Mouse (Mus musculus): ENCODE measurements around the gene Olfr610. TPM values are rescaled to one million over a fixed set of nuclear protein-coding genes. Genes with fewer than 3 reads are reported as not detected.

The Olfr610 gene
- polyA plus RNA-seq (2012; rRNA removed; ENCODE audit: low replicate concordance): not detected in 2 replicates

GRCm38 (mm10) chr7:103512022-103512421 lies at the start of gene Olfr610:
Gene Olfr610 (minus strand): TSS chr7:103512122.

DNA sequence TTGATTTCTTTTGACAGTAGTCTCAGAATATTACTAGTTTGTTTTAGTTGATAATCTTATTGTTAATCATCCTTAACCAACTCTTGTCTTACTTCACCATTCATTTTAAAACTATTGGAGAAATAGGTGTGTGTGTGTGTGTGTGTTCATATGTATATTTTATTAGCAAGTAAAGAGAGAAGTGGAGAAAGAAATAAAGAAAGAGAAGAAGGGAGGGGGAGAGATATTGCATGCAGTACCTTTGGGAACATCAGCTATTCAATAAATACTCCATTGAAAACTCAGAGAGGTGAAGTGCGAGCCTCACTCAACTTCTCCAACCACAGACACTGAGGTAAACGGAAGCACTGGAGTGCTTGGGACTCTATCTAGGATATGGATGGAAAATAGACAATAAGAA lies 43.9 kb upstream of the Olfr610 start, which contains the start of gene Olfr615:
Olfr615 (plus strand) TSS at position 301 of the 400 bp plus-strand sequence.

DNA sequence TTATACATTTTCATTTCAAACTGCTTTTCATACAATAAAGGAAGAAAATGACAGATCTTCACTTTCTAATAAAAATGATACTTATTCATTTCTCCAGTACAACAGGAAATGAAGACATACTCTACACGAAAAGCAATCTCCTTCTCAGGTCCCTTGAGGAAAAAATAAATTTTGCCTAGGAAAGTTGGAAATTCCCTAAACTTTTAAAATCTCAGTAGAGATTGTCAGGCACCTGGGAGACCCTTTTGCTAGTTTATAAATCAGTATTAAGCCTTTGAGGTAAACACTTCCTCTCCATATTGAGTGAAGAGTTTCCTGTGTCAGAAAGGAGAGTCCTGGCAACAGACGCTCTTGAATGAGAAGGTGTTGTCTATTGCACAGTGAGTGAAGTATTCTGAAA lies 35.9 kb upstream of the Olfr610 start, which contains the start of gene Olfr613:
Olfr613 (plus strand) TSS at position 301 of the 400 bp plus-strand sequence.

DNA sequence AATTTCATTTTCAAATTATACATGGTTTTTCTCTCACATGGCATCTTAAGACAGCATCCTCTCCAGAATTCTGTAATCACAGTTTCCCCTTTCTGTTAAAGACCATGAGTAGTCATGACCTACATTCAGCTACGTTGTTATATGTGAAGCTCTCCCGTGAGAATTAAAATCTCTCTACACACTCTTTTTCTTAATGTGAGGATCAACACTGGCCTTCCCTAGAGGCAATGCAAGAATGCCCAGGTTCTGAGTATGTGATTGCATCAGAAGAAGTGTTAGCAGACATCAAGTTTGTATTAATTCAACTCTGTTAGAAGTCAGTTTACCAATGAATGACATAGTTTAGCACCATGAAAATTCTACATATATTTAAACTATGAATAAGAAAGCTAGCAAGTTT lies 30.7 kb upstream of the Olfr610 start, which contains the start of gene Olfr612:
Olfr612 (minus strand) TSS at position 101 of the 400 bp plus-strand sequence.

DNA sequence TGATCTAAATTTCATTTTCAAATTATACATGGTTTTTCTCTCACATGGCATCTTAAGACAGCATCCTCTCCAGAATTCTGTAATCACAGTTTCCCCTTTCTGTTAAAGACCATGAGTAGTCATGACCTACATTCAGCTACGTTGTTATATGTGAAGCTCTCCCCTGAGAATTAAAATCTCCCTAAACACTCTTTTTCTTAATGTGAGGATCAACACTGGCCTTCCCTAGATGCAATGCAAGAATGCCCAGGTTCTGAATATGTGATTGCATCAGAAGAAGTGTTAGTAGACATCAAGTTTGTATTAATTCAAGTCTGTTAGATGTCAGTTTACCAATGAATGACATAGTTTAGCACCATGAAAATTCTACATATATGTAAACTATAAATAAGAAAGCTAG lies 8.8 kb upstream of the Olfr610 start, which contains the start of gene Olfr611:
Olfr611 (minus strand) TSS at position 101 of the 400 bp plus-strand sequence.

DNA sequence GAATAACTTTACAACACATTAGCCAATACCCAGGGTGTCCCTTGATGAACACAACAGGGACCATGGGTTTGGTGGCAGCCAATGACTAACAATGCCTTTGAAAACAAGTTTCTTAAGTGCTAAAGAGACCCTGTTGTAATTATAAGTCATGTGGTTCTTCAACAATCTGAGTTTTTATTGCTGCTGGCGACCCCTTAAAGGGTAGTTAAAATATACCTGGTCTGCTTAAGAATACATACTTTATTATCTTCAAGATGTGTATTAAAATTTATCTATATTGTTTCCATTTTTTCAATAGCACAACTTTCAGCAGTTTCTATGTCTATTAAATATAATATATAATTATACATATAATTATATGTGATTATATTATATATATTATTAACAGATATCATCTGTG lies 14.0 kb downstream of the Olfr610 start, which contains the start of gene Olfr609:
Olfr609 (minus strand) TSS at position 101 of the 400 bp plus-strand sequence.

DNA sequence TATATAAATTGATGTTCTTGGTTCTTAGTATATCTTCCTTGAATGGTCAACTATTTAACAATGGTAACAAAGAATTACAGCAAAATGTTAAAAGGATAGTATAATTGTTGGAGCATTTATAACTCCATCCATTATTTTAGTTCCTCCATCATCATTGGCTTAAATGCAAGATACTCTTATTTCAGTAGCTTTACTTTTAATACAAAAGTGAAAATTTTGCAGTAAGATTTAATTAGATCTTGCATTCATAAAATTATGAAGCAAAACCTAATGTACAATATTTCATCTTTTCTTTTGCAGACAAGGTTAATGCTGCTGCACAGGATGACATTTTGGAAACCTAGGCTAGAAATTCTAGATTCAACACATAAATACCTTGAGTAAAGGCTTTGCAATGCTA lies 42.3 kb downstream of the Olfr610 start, which contains the start of gene Olfr608:
Olfr608 (plus strand) TSS at position 301 of the 400 bp plus-strand sequence.

Other genes with a start within 250 kb of the Olfr610 start
- not detected in 2 replicates for gene Olfr596, start 206.5 kb downstream of the Olfr610 start, polyA plus RNA-seq (2012; rRNA removed; ENCODE audit: low replicate concordance)
- not detected in 2 replicates for gene Olfr597, start 195.8 kb downstream of the Olfr610 start, polyA plus RNA-seq (2012; rRNA removed; ENCODE audit: low replicate concordance)
- gene Olfr598, start 188.6 kb downstream of the Olfr610 start, polyA plus RNA-seq (2012; rRNA removed; ENCODE audit: low replicate concordance): not detected in 2 replicates
- gene Olfr599, start 176.2 kb downstream of the Olfr610 start, polyA plus RNA-seq (2012; rRNA removed; ENCODE audit: low replicate concordance): not detected in 2 replicates
- not detected in 2 replicates for gene Olfr600, start 162.5 kb downstream of the Olfr610 start, polyA plus RNA-seq (2012; rRNA removed; ENCODE audit: low replicate concordance)
- gene Olfr601, start 149.5 kb downstream of the Olfr610 start, polyA plus RNA-seq (2012; rRNA removed; ENCODE audit: low replicate concordance): not detected in 2 replicates
- not detected in 2 replicates for gene Olfr603, start 125.9 kb downstream of the Olfr610 start, polyA plus RNA-seq (2012; rRNA removed; ENCODE audit: low replicate concordance)
- gene Usp17lc, start 97.0 kb downstream of the Olfr610 start, polyA plus RNA-seq (2012; rRNA removed; ENCODE audit: low replicate concordance): not detected in 2 replicates
- not detected in 2 replicates for gene Olfr605, start 66.7 kb downstream of the Olfr610 start, polyA plus RNA-seq (2012; rRNA removed; ENCODE audit: low replicate concordance)
- gene Olfr606, start 63.1 kb downstream of the Olfr610 start, polyA plus RNA-seq (2012; rRNA removed; ENCODE audit: low replicate concordance): not detected in 2 replicates
- gene Olfr607, start 48.0 kb downstream of the Olfr610 start, polyA plus RNA-seq (2012; rRNA removed; ENCODE audit: low replicate concordance): not detected in 2 replicates
- gene Olfr608, start 42.2 kb downstream of the Olfr610 start, polyA plus RNA-seq (2012; rRNA removed; ENCODE audit: low replicate concordance): not detected in 2 replicates
- gene Olfr609, start 14.1 kb downstream of the Olfr610 start, polyA plus RNA-seq (2012; rRNA removed; ENCODE audit: low replicate concordance): not detected in 2 replicates
- not detected in 2 replicates for gene Olfr611, start 8.7 kb upstream of the Olfr610 start, polyA plus RNA-seq (2012; rRNA removed; ENCODE audit: low replicate concordance)
- gene Olfr612, start 30.6 kb upstream of the Olfr610 start, polyA plus RNA-seq (2012; rRNA removed; ENCODE audit: low replicate concordance): not detected in 2 replicates
- not detected in 2 replicates for gene Olfr613, start 36.0 kb upstream of the Olfr610 start, polyA plus RNA-seq (2012; rRNA removed; ENCODE audit: low replicate concordance)
- gene Olfr615, start 44.0 kb upstream of the Olfr610 start, polyA plus RNA-seq (2012; rRNA removed; ENCODE audit: low replicate concordance): not detected in 2 replicates
- not detected in 2 replicates for gene Olfr616, start 57.0 kb upstream of the Olfr610 start, polyA plus RNA-seq (2012; rRNA removed; ENCODE audit: low replicate concordance)
- gene Olfr617, start 60.9 kb upstream of the Olfr610 start, polyA plus RNA-seq (2012; rRNA removed; ENCODE audit: low replicate concordance): not detected in 2 replicates
- not detected in 2 replicates for gene Olfr618, start 78.0 kb upstream of the Olfr610 start, polyA plus RNA-seq (2012; rRNA removed; ENCODE audit: low replicate concordance)
- gene Olfr619, start 88.5 kb upstream of the Olfr610 start, polyA plus RNA-seq (2012; rRNA removed; ENCODE audit: low replicate concordance): not detected in 2 replicates
- gene Olfr620, start 100.4 kb upstream of the Olfr610 start, polyA plus RNA-seq (2012; rRNA removed; ENCODE audit: low replicate concordance): not detected in 2 replicates
- gene Olfr622, start 130.6 kb upstream of the Olfr610 start, polyA plus RNA-seq (2012; rRNA removed; ENCODE audit: low replicate concordance): not detected in 2 replicates
- gene Olfr623, start 151.6 kb upstream of the Olfr610 start, polyA plus RNA-seq (2012; rRNA removed; ENCODE audit: low replicate concordance): not detected in 2 replicates
- not detected in 2 replicates for gene Olfr624, start 159.1 kb upstream of the Olfr610 start, polyA plus RNA-seq (2012; rRNA removed; ENCODE audit: low replicate concordance)
- gene Olfr625-ps1, start 170.6 kb upstream of the Olfr610 start, polyA plus RNA-seq (2012; rRNA removed; ENCODE audit: low replicate concordance): not detected in 2 replicates
- gene Olfr243, start 202.5 kb upstream of the Olfr610 start, polyA plus RNA-seq (2012; rRNA removed; ENCODE audit: low replicate concordance): not detected in 2 replicates
- not detected in 2 replicates for gene Olfr628, start 218.3 kb upstream of the Olfr610 start, polyA plus RNA-seq (2012; rRNA removed; ENCODE audit: low replicate concordance)
- gene Olfr629, start 232.8 kb upstream of the Olfr610 start, polyA plus RNA-seq (2012; rRNA removed; ENCODE audit: low replicate concordance): not detected in 2 replicates
- gene Olfr630, start 245.2 kb upstream of the Olfr610 start, polyA plus RNA-seq (2012; rRNA removed; ENCODE audit: low replicate concordance): not detected in 2 replicates